Mouse (Mus musculus) adrenal gland, postnatal 14 days (tissue): ENCODE measurements at regions not wholly inside any gene's neighbourhood (a gene's known extent, or its start where the extent isn't known, plus 50 kb on each side); places are given as distances from the start of the nearest gene placed in this dataset.

Experiments used
- DNase-seq: peaks from one replicate; pipeline ENCODE4 v3.0.0; 2021; ENCODE audit warnings: mixed read lengths

- no peak for DNase-seq
Observed at GRCm38 (mm10) chr11:111722276-111722675, 656.3 kb downstream of the Kcnj2 start.

- DNase-seq: no peak
Observed at GRCm38 (mm10) chr11:111728148-111728547, 662.2 kb downstream of the Kcnj2 start.

- DNase-seq: no peak
Observed at GRCm38 (mm10) chr11:111732096-111732495, 666.1 kb downstream of the Kcnj2 start.

- no peak for DNase-seq
Observed at GRCm38 (mm10) chr11:111735446-111735845, 669.5 kb downstream of the Kcnj2 start.

- DNase-seq: no peak
Observed at GRCm38 (mm10) chr11:111735961-111736360, 670.0 kb downstream of the Kcnj2 start.

GRCm38 (mm10) chr11:111743356-111743755, 677.4 kb downstream of the Kcnj2 start:
- DNase-seq: no peak

- DNase-seq: no peak
Observed at GRCm38 (mm10) chr11:111747262-111747946, 681.4 kb downstream of the Kcnj2 start.

GRCm38 (mm10) chr11:111747947-111748322, 682.0 kb downstream of the Kcnj2 start:
- DNase-seq: no peak

- DNase-seq: no peak
Observed at GRCm38 (mm10) chr11:111748496-111748895, 682.5 kb downstream of the Kcnj2 start.

- no peak for DNase-seq
Observed at GRCm38 (mm10) chr11:111754735-111755134, 688.8 kb downstream of the Kcnj2 start.

GRCm38 (mm10) chr11:111763081-111763480, 697.1 kb downstream of the Kcnj2 start:
- DNase-seq: no peak

GRCm38 (mm10) chr11:111766371-111767011, 700.5 kb downstream of the Kcnj2 start:
- no peak for DNase-seq

- no peak for DNase-seq
Observed at GRCm38 (mm10) chr11:111767012-111767392, 701.0 kb downstream of the Kcnj2 start.

GRCm38 (mm10) chr11:111774108-111774679, 708.2 kb downstream of the Kcnj2 start:
- DNase-seq: no peak

GRCm38 (mm10) chr11:111781321-111781720, 715.4 kb downstream of the Kcnj2 start:
- no peak for DNase-seq

- no peak for DNase-seq
Observed at GRCm38 (mm10) chr11:111791267-111791926, 725.4 kb downstream of the Kcnj2 start.

- no peak for DNase-seq
Observed at GRCm38 (mm10) chr11:111801033-111801432, 735.1 kb downstream of the Kcnj2 start.

GRCm38 (mm10) chr11:111816176-111816775, 750.3 kb downstream of the Kcnj2 start:
- no peak for DNase-seq

GRCm38 (mm10) chr11:111818124-111818523, 752.2 kb downstream of the Kcnj2 start:
- DNase-seq: no peak

GRCm38 (mm10) chr11:111820356-111820755, 754.4 kb downstream of the Kcnj2 start:
- no peak for DNase-seq

GRCm38 (mm10) chr11:111828455-111828854, 762.5 kb downstream of the Kcnj2 start:
- no peak for DNase-seq

- DNase-seq: peak; percentile 24
Observed at GRCm38 (mm10) chr11:111838996-111839395, 773.0 kb downstream of the Kcnj2 start.
